Mouse (Mus musculus) olfactory bulb, adult 2 months (tissue): Measurements from ENCODE around the gene Banp.

Experiments
- CTCF ChIP-seq: fragments of 200-500 bp; IDR thresholded peaks from 2 replicates; pipeline ENCODE4 v1.5.1; 2012; ENCODE audit warnings: low read depth, mild to moderate bottlenecking, low read length, moderate library complexity; ENCODE audit not compliant: insufficient read depth
- POLR2A ChIP-seq: fragments of 200-500 bp; IDR thresholded peaks from 2 replicates; pipeline ENCODE4 v1.6.1; 2012; ENCODE audit warnings: mild to moderate bottlenecking, low read depth, low read length, moderate library complexity; ENCODE audit not compliant: insufficient read depth

GRCm38 (mm10) chr8:121936391-121936790 lies 13.2 kb upstream of the Banp start:
- TF ChIP-seq POLR2A, result no peak
- no peak for TF ChIP-seq CTCF
